Mouse (Mus musculus) ES-E14 (cell line): ENCODE data around the gene Serpinb6e.

Experiments
- CHD2 ChIP-seq: IDR thresholded peaks from 2 replicates; pipeline ENCODE4 v1.6.1; 2014; ENCODE audit warnings: mild to moderate bottlenecking, low read depth, low read length, inconsistent platforms
- HCFC1 ChIP-seq: IDR thresholded peaks from 2 replicates; pipeline ENCODE4 v1.6.1; 2012; ENCODE audit warnings: low read length, inconsistent platforms, borderline replicate concordance; ENCODE audit not compliant: insufficient read depth
- MAFK ChIP-seq: IDR thresholded peaks from 2 replicates; pipeline ENCODE4 v1.6.1; 2014; ENCODE audit warnings: mild to moderate bottlenecking, low read depth, low read length, inconsistent platforms; ENCODE audit not compliant: insufficient read depth
- ZC3H11A ChIP-seq: IDR thresholded peaks from 2 replicates; pipeline ENCODE4 v1.6.1; 2012; ENCODE audit warnings: low read depth, mild to moderate bottlenecking, inconsistent platforms, low read length, borderline replicate concordance
- ZNF384 ChIP-seq: IDR thresholded peaks from 2 replicates; pipeline ENCODE4 v1.6.1; 2012; ENCODE audit warnings: low read depth, low read length, inconsistent platforms

DNA sequence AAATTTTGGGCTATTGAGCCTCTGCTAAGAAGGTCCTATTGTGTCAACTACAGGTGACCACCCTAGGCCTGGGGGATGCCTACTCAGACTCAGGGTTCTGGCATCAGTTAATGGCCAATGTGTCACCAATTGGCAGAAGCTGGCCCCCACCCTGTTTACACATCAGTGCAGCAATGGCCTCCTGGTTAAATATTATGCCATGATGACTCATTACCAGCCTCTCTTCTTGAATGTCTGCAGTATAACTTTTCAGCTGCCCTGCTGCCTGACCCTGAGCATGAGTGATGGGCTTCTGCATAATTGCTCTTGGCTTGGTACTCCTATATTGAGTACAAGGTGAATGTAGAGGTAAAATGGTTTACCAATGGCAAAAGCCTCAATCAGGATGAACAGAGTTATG is 19.8 kb downstream of the Serpinb6e start:
- no peak for TF ChIP-seq ZNF384
- no peak for TF ChIP-seq CHD2
- TF ChIP-seq MAFK, result no peak
- TF ChIP-seq HCFC1, result no peak
- no peak for TF ChIP-seq ZC3H11A
